Mouse (Mus musculus) G1E (cell line): ENCODE measurements around the gene Sptlc3. TPM values are rescaled to one million over a fixed set of nuclear protein-coding genes. Genes with fewer than 3 reads are reported as not detected.

ENCODE experiments used
- ATAC-seq: 2 replicates; pipeline ENCODE4 v1.8.0; 2016; ENCODE audit warnings: mild to moderate bottlenecking; ENCODE audit not compliant: insufficient number of reproducible peaks, poor library complexity, low FRiP score, severe bottlenecking; ENCODE audit errors: extremely low read depth
- DNase-seq: peaks from one replicate; pipeline ENCODE4 v3.0.0; 2012; ENCODE audit warnings: low spot score
- H3K27me3 ChIP-seq: 2 replicates; pipeline ENCODE4 v1.6.1; 2012; ENCODE audit warnings: mild to moderate bottlenecking, low read length, inconsistent platforms; ENCODE audit not compliant: insufficient read depth
- H3K36me3 ChIP-seq: replicated peaks from 2 replicates; pipeline ENCODE3; 2012; ENCODE audit warnings: mild to moderate bottlenecking, inconsistent platforms
- H3K4me1 ChIP-seq: 2 replicates; pipeline ENCODE4 v1.6.1; 2012; ENCODE audit warnings: low read depth, low read length, inconsistent platforms, mixed read lengths; ENCODE audit not compliant: insufficient read depth
- H3K4me3 ChIP-seq: 2 replicates; pipeline ENCODE4 v1.5.1; 2012; ENCODE audit warnings: low read depth, mild to moderate bottlenecking, inconsistent platforms, low read length, moderate library complexity, mixed read lengths
- H3K9me3 ChIP-seq: replicated peaks from 2 replicates; pipeline ENCODE4 v1.6.1; 2012; ENCODE audit warnings: inconsistent platforms
- CTCF ChIP-seq: IDR thresholded peaks from 2 replicates; pipeline ENCODE4 v1.5.1; 2012; ENCODE audit warnings: low read depth, low read length, inconsistent platforms, mixed read lengths
- GATA1 ChIP-seq: IDR thresholded peaks from 2 replicates; pipeline ENCODE4 v1.6.1; 2012; ENCODE audit warnings: borderline replicate concordance, low read length, inconsistent platforms, mixed read lengths
- GATA2 ChIP-seq: IDR thresholded peaks from 2 replicates; pipeline ENCODE4 v1.6.1; 2012; ENCODE audit warnings: low read depth, low read length, inconsistent platforms, borderline replicate concordance
- POLR2AphosphoS5 ChIP-seq: IDR thresholded peaks from 2 replicates; pipeline ENCODE4 v1.6.1; 2012; ENCODE audit warnings: low read depth, low read length, inconsistent platforms; ENCODE audit not compliant: insufficient replicate concordance
- TAL1 ChIP-seq: conservative IDR thresholded peaks from 2 replicates; pipeline ENCODE4 v1.6.1; 2012; ENCODE audit warnings: low read depth, low read length, inconsistent platforms, mixed read lengths
- polyA plus RNA-seq: library from polyadenylated mRNA; stranded (reverse); fragments of >175 nt; gene quantifications from 2 replicates; pipeline ENCODE4 v1.2.3, GENCODE M21; 2012
- total RNA-seq, 2 experiments: library from RNA; stranded (forward) in 1 of 2; stranded (reverse) in 1 of 2; fragments of 200-1000 nt in 1 of 2; fragments of >200 nt in 1 of 2; fragmentation: Nextera tagmentation in 1 of 2; gene quantifications; 2 replicates each; pipeline ENCODE4 v1.2.3; 2014 to 2017

Sptlc3 gene
- total and polyA plus RNA-seq, 3 experiments, result 0.05 TPM; not detected in 2

DNA sequence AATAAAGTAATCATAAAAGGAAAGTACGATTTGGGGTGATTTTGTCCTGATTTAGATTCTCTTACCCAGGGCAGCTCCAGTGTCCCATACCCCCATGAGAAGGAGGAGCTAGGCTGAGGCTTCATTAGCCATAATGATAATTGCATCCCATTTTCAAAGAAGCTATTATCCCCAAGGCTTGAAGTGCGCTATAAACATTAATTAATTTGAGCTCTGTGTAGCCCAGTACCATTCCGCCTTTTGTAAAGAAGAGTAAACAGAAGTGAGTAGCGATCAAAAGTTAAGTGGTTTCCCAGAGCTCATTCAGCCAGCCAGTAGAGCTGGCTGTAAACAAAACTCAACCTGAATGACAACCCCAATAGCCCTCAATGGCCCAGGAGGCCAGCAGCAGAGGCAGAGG lies 163.0 kb downstream of the Sptlc3 start:
- Histone ChIP-seq H3K4me3 (no peak overlapping the region), H3K4me1 (no peaks in the 10 kb centered on the region), H3K9me3 (no peaks in the 10 kb centered on the region), H3K27me3 (no peaks in the 10 kb centered on the region), H3K36me3 (no peaks in the 10 kb centered on the region)
- DNase-seq, result no peak
- ATAC-seq, result no peak
- TF ChIP-seq POLR2AphosphoS5, result no peak
- TF ChIP-seq CTCF, result no peak
- TF ChIP-seq GATA2, result no peak
- TF ChIP-seq TAL1, result no peak
- no peak for TF ChIP-seq GATA1

GRCm38 (mm10) chr2:139671838-139672237 lies 178.1 kb downstream of the Sptlc3 start:
- H3K36me3 ChIP-seq, result no peaks in the 10 kb centered on the region
- no peaks in the 10 kb centered on the region for H3K4me1 ChIP-seq
- H3K27me3 ChIP-seq, result no peaks in the 10 kb centered on the region; the same call in 1 of the 2 replicates
- no peak for TF ChIP-seq GATA1
- no peak for TF ChIP-seq POLR2AphosphoS5
- no peak for DNase-seq
- no peak for ATAC-seq
- no peak overlapping the region for H3K4me3 ChIP-seq
- 0 out of 2 replicates have a peak, but pooled peaks cover under 1% of the 10 kb centered on the region for H3K9me3 ChIP-seq

DNA sequence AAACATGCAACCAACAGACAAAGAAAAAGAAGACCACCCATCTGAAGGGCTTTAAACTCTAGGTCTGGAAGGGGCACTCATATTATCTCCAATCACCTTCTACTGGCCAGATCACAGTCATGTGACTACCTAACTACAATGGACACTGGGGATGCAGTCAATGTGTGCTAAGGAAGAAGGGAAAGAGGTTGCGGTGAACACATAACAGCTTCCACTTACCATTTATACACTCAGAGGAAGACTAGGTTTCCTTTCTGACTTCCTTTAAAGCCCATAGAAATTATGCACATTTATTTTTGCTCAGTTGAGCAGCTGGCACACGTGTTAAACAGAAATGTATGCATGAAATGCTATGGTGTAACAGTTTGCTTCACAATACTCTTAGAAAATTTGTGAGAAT lies 178.7 kb downstream of the Sptlc3 start:
- Histone ChIP-seq H3K36me3 (no peaks in the 10 kb centered on the region), H3K4me3 (no peak overlapping the region), H3K9me3 (peaks cover 5% of the 10 kb centered on the region), H3K27me3 (no peaks in the 10 kb centered on the region; the same call in 1 of the 2 replicates), H3K4me1 (no peaks in the 10 kb centered on the region)
- ATAC-seq, result no peak
- no peak for DNase-seq
- no peak for TF ChIP-seq TAL1
- TF ChIP-seq CTCF, result no peak
- TF ChIP-seq GATA2, result no peak
- no peak for TF ChIP-seq POLR2AphosphoS5
- TF ChIP-seq GATA1, result no peak

GRCm38 (mm10) chr2:139677065-139677762 lies 183.5 kb downstream of the Sptlc3 start:
- peaks cover 19% of the 10 kb centered on the region for H3K9me3 ChIP-seq
- TF ChIP-seq TAL1 (no peak), GATA1 (no peak), CTCF (no peak), GATA2 (no peak), POLR2AphosphoS5 (no peak)
- no peaks in the 10 kb centered on the region; the same call in 1 of the 2 replicates for H3K27me3 ChIP-seq
- DNase-seq (no peak), ATAC-seq (no peak)
- no peaks in the 10 kb centered on the region for H3K36me3 ChIP-seq
- no peaks in the 10 kb centered on the region for H3K4me1 ChIP-seq
- H3K4me3 ChIP-seq, result peak overlapping the region; percentile 9; the same call in 1 of the 2 replicates

GRCm38 (mm10) chr2:139677809-139678274 lies 184.1 kb downstream of the Sptlc3 start, which contains the start of gene Ism1:
Ism1 (plus strand) TSS chr2:139678178.
- DNase-seq (no peak), ATAC-seq (no peak)
- Histone ChIP-seq H3K36me3 (no peaks in the 10 kb centered on the region), H3K4me1 (no peaks in the 10 kb centered on the region), H3K27me3 (no peaks in the 10 kb centered on the region; the same call in 1 of the 2 replicates), H3K4me3 (peak within 1 kb of the TSS; percentile 9; the same call in 1 of the 2 replicates), H3K9me3 (peaks cover 19% of the 10 kb centered on the region)
- TF ChIP-seq GATA2 (no peak), POLR2AphosphoS5 (no peak), TAL1 (no peak), GATA1 (no peak), CTCF (no peak)

DNA sequence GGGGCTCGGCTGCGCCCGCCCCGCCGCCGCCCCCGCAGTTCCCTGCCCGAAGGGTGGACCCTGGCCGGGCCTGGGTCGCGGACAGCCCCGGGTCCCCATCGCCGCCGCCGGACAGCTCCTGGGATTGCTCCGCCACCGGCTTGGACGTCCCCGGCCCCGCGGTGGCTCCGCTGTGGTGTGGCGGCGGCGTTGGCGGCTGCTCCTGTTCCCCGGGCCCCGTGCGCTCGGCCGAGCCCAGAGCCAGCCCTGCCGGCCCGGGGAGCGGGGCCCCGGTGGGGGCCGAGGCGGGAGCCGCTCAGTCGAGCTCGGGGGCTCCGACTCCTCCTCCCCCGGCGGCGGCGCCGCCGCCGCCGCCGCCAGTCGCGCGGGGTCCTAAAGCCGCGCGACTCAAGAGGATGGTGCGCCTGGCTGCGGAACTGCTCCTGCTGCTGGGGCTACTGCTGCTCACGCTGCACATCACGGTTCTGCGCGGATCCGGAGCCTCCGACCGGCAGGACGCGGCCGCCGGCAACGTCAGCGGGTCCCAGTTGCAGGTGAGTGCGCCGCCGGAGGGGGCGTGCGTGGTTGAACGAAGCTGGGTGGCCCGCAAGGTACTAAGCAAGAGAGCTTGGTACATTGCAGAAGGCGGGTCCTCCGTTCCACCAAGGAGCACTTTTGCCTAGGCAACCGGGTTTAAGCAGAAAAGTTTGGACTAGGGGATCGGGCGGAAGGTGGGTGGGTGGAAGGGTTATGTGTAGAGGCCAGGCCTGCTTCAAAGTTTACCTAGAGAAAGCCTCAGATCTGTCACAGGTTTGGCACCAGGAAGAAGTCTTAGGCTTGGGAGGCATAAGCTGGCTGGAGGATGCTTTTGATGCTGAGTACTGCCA lies 184.8 kb downstream of the Sptlc3 start:
- TF ChIP-seq POLR2AphosphoS5, result no peak
- no peak for TF ChIP-seq GATA2
- TF ChIP-seq CTCF, result no peak
- TF ChIP-seq TAL1, result no peak
- TF ChIP-seq GATA1, result no peak
- Histone ChIP-seq H3K36me3 (no peaks in the 10 kb centered on the region), H3K4me1 (no peaks in the 10 kb centered on the region), H3K9me3 (peaks cover 19% of the 10 kb centered on the region), H3K4me3 (no peak overlapping the region; the same call in 1 of the 2 replicates), H3K27me3 (no peaks in the 10 kb centered on the region; the same call in 1 of the 2 replicates)
- no peak for DNase-seq
- ATAC-seq, result no peak
